Mouse (Mus musculus) C2C12 (cell line): Measurements from ENCODE around the gene Ugt1a10.

ENCODE experiments used
- CTCF ChIP-seq: IDR thresholded peaks from one replicate; pipeline ENCODE4 v1.5.1; 2011; ENCODE audit not compliant: control insufficient read depth, insufficient read depth, insufficient read length
- MYOG ChIP-seq: IDR thresholded peaks from one replicate; pipeline ENCODE4 v1.6.1; 2011; ENCODE audit not compliant: control insufficient read depth, insufficient read length; ENCODE audit errors: extremely low read depth

DNA sequence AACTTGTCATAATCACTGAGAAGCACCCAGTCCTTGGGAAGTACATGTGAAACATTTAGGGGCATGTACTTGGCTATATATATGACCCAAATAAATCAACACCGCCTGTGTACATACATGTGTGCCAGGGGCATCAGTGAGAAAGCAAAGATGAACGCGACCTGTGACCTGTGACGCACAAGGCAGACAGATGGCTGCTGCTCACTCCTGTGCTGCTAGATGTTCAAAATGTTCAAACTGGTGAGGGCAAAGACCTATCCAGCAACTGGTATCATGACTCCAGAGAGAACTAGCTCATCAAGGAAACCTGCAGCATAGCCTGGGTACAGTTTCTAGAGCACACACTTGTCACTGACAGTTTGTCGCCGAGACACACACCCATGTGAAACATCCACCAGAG lies 212.3 kb downstream of the Ugt1a10 start:
- TF ChIP-seq CTCF, result no peak
- TF ChIP-seq MYOG, result no peak
